Mouse (Mus musculus) G1E (cell line): ENCODE data around the gene Pxmp4.

Source experiments
- CTCF ChIP-seq: IDR thresholded peaks from 2 replicates; pipeline ENCODE4 v1.5.1; 2012; ENCODE audit warnings: low read depth, low read length, inconsistent platforms, mixed read lengths
- GATA1 ChIP-seq: IDR thresholded peaks from 2 replicates; pipeline ENCODE4 v1.6.1; 2012; ENCODE audit warnings: borderline replicate concordance, low read length, inconsistent platforms, mixed read lengths
- GATA2 ChIP-seq: IDR thresholded peaks from 2 replicates; pipeline ENCODE4 v1.6.1; 2012; ENCODE audit warnings: low read depth, low read length, inconsistent platforms, borderline replicate concordance

DNA sequence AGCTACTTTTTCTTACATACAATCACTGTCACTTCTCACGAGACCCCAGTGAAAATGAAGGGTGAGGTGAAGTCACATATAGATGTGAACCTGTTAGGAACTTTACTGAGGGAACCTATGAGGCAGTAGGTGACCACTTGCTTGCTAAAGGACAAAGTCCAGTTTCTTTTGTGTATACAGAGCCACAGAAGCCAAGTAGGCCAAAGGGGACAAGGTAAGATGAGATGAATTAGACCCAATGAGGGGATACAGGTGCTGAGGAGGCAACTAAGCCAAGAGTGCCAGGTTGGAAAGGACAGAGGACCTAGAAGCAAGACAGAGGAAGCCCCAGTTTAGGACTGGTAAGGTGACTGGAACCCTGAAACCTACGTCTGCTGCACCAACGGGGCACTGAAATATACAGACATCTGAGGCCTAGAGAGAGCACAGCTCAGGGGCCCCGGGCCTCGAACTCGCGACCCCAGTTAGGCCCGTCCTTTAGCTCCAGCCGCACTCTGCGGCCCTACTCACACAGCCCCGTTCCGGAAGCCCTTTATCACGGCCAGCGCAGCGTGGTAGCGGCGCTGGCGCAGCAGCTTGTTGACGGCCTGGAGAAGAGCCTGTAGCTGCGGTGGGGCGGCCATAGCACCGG is 386 bp downstream of the Pxmp4 start:
- TF ChIP-seq CTCF (no peak), GATA1 (no peak), GATA2 (no peak)
